Mouse (Mus musculus) gastrocnemius, adult 8-10 months (tissue): Measurements from ENCODE around the gene Astn2. TPM values are rescaled to one million over a fixed set of nuclear protein-coding genes. Genes with fewer than 3 reads are reported as not detected.

Experiments used
- DNase-seq, 2 experiments: peaks; one replicate each; pipeline ENCODE4 v3.0.0; 2022; ENCODE audit warnings: low spot score in 2 of 2
- total RNA-seq, 4 experiments: library from RNA; stranded (reverse); gene quantifications; 2 replicates each; pipeline ENCODE4 v1.2.4; 2022

Astn2 gene
- total RNA-seq, 4 experiments from 2014 or later, result 0.64 to 0.82 (median 0.74) TPM

- no peak for DNase-seq
Measured at GRCm38 (mm10) chr4:66170787-66171186, 233.6 kb downstream of the Astn2 start.

DNA sequence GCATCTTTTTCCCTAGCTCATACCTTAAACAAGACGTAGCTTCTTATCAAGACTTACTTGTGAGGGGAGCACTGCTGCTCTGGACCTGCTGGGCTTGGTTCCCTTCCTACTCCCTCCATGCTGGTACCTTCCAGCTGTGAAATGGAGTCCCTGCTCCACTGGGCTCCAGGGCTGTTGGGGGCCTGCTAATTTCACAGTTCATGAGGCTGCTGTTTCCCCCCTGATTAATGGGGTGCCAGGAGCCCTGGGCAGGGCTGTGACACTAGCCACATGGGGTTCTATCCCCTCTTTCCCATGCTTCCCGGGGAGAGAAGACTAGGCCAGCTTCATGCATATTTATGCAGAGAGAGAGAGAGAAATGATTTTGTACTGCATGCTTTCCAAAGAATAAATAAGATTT lies 234.9 kb downstream of the Astn2 start:
- DNase-seq, result no peak

DNA sequence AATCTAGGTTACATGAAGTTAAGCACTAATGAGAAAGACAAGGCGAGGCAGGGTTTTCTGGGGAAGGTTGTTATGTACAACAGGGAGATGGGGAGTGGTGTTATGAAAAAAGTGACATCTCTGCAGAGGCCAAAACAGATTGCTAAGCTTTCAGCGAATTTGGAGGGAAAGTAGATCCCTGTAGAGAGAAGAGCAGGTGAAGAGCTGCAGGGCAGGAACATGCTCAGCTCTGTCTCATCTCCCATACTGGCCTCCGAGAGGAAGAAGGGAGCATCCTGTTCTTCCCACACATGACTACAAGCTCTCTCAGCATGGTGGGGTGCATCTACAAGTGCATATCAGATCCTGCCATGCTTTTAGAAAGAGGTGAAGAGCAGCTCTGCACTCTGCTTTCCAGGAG lies 245.7 kb downstream of the Astn2 start:
- no peak for DNase-seq

GRCm38 (mm10) chr4:66157439-66158113 lies 246.8 kb downstream of the Astn2 start:
- DNase-seq, result peak in 1 of 2 experiments; percentile 14

GRCm38 (mm10) chr4:66146546-66146945 lies 257.9 kb downstream of the Astn2 start:
- DNase-seq, result no peak

GRCm38 (mm10) chr4:66126181-66126580 lies 278.2 kb downstream of the Astn2 start:
- no peak for DNase-seq

DNA sequence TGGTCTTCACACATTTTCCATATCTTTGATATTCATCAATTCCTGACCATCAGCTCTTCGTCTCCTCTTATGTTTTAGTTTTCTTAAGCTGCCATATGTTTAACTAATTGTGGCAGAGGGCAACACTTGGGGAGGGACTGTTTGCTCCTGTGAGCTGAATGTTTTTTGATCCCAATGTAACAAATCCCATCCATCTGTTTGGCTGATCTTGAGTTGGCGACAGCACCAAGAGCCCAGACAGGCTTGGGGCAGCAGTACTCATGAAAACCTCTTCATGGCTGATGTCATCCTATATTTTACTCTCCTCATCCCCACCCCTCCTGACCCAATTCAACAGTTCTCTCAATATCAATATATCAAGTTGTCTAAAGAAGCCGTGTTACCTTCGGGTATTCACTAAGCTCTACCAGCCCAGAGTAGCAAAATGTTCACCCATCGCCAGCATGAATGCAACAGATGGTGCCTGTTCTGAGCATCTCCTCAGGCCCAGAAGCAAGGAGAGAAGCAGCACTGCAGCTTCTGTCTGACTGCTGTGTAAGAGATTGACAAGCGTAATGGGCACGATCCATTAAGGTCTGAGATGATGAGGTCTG lies 281.5 kb downstream of the Astn2 start:
- no peak for DNase-seq

GRCm38 (mm10) chr4:66114243-66114642 lies 290.2 kb downstream of the Astn2 start:
- no peak for DNase-seq

- DNase-seq, result no peak
Measured at GRCm38 (mm10) chr4:66102037-66102436, 302.4 kb downstream of the Astn2 start.

- no peak for DNase-seq
Measured at GRCm38 (mm10) chr4:66097629-66098028, 306.8 kb downstream of the Astn2 start.

DNA sequence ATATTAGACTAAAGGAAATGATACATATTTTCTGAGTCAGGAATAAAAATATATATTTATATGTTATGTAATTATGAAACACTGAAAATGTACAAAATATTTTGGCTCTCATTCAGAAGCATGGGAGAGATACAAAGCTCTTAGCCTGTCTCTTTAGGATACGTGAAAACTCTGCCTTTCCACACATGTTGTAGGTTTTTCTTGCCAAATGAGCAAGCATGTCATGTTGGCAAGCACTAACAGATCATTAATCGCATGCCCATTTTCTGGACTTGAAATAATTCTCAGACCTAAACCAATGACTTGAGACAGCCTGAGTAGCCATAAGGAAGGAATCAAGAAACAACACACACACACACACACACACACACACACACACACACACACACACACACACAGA lies 308.3 kb downstream of the Astn2 start:
- DNase-seq, result no peak

DNA sequence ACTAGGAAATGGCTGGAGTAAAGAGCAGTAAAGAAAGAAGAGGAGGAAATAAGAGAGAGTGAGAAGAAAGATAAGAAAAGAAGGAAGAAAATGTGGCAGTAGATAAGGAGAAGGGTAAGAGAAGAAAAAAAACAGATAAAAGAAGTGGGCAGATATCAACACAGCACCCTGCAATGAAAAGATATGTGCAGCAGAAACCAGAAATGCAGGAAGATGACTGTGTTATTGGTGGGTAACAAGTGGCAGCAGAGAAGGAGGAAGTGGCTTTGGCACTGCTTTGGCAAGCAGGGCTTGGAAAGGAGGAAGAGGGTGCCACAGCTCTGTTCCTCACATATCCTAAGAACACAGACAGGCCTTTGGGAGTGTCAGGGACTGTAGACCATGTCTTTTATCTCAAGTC lies 347.2 kb downstream of the Astn2 start:
- DNase-seq, result no peak

DNA sequence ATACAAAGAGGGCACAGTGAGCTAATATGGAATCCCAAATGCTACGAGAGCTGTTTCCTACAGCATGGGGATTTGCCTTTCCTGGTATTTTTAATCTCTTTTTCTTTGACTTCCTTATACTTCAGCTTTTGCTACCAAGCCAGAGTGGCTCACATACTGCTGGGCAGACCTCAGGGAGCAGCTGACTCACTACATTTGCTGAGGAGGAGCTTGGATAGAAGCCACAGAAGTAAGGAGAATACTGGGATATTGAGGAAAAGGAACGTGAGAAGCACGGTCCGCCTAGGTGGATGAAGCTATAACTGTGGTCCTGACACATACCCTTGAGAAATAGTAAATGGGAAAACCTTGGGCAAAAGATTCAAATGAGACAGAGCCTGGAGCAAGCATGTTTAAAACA lies 348.7 kb downstream of the Astn2 start:
- no peak for DNase-seq

DNA sequence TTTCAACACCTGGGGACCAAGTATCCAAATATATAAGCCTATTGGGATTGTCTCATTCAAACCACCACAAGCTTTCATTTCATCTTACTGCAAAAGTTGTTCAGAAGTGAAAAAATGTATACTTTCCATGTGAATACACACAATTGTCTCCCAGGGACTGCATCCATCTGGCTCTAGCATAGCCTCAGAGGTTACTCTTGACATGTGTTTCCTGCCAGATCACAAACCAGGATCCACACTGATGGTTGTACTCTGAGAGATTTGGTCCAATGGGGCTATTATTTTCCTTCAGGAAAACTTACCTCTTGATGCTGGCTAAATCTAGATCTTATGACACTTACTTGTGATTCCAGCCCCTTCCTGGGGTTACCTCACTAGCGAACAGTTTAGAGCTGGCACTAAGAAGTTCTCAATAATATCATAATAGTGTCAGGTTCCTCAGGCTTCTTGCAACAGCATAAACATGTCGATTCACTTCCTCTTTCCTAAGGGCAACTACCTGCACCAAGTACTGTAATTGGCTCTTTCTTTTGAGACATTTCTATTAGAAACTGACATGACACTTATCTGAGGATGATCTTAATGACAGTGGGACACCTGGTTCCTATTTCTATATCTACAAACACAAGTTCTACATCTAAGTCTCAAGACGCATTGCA lies 361.3 kb downstream of the Astn2 start:
- no peak for DNase-seq

DNA sequence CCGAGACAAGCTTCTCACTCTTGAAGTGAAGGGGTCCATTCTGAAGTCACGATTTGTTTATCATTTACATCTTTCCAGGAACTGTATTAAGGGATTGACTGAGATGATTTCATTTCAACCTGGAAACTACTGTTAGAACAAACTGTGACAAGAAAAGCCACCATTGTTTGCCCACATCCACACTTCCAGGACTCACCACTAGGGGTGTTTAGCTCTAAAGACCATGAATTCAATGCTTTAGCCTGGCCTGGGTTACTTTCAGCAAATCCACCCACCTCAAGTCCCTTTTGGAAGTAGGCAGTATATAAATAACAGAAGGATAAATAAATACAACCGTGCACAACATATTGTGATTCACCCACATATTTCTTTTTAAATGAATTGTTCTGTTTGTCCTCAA lies 370.6 kb downstream of the Astn2 start:
- no peak for DNase-seq

- no peak for DNase-seq
Measured at GRCm38 (mm10) chr4:66031320-66031870, 373.0 kb downstream of the Astn2 start.

GRCm38 (mm10) chr4:66029901-66030300 lies 374.5 kb downstream of the Astn2 start:
- DNase-seq, result no peak

- no peak for DNase-seq
Measured at GRCm38 (mm10) chr4:66027866-66028265, 376.5 kb downstream of the Astn2 start.

DNA sequence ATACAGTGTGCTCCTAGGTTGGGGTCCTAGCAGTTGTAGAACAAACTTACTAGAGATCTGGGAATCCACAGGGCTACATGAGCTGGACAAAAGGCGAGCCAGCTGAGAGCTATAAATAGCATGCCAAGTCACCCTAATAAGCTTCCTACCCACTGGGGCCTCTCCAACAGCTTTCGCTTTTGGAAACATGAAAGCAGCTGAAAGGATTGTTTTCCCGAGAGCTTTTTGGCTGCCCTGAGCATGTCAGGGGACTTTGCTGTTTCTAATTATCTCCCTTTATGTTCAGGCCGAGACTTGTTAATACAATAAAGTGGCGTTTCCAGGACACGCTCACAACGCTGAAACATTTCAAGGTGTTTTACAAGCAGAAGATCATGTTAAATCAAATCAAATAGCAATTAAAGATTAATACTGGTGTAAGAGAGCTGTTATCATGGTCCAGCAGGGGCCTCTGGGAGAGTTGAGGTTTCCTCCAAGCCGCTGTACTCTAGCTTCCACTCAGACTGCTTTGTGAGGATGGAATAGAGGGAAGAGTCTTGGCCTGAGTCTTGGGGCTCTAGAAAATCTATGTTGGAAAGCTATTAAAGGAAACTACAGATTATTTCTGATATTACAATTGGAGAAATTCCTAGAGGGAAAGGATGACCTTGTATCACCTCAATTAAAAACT lies 378.9 kb downstream of the Astn2 start:
- peak; percentile 12 to 32 for DNase-seq

DNA sequence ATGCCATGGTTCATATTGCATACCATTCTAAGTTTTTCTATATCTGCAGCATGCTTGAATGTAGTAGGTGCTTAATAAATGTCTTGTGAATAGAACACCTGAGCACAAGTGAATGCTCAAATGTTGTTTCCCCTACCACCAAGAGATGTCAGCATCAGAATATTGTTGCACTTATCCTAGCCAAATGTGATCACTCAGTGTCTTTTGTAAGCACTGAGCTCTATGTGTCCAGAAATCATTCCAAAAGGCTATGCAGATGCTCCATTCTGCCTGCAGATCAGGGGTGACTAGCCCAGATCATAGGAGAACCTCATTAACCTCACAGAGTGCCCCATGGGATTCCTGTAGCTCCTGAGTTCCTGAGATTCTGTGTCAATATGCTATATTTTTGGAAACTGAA lies 401.5 kb downstream of the Astn2 start:
- no peak for DNase-seq

DNA sequence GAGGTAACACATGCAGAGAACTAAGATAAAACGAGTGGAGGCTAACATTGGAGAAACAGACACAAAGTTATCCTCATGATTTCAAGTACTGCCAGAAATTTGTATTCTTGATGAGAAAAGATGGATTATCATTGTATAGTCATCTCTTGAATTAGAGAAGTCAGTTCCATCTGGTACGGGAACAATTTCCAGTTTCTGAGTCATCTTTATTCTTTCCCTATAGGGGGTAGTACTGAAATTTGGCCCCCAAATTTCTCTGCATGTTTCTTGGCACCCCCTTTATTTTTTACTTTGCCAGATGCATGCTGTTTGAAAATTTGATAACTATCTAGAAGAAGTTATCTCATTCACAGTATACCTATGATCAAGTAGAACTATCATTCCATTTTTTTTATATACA lies 420.8 kb downstream of the Astn2 start:
- no peak for DNase-seq

DNA sequence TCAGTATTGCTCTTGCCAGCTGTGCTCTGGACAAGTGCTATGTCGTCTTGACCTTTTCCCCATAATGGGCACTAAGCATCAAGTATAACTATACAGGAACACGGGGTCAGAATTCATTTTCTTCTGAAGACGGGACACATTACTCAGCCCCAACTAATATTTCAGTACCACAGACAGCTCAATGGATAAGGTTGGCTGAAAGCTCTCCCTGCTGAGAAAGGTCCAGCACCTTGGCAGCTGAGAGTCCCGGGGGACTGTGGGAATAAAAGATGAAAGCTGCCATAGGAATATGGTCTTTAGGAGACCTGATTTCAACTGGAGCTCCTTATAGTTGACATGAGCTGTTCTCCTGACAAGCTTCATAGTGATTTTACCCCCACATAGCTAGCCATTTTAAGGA lies 421.5 kb downstream of the Astn2 start:
- DNase-seq, result no peak
